Mouse (Mus musculus): ENCODE results near the gene Phgdh.

- TF ChIP-seq POLR2A (IDR thresholded peaks at IDR 0.05; ENCODE audit: insufficient read length, low read depth) (no peak), MYOD1 (IDR thresholded peaks at IDR 0.05; ENCODE audit: control insufficient read depth in 1 of 3, insufficient read length in 2 of 3, low read depth in 2 of 3) (no peak), SRF (IDR thresholded peaks at IDR 0.05; ENCODE audit: control insufficient read depth, insufficient read length, low read depth) (no peak), TCF3 (IDR thresholded peaks at IDR 0.05; ENCODE audit: insufficient read length, low read depth) (no peak), MAX (IDR thresholded peaks at IDR 0.05; ENCODE audit: low read depth) (no peak), USF1 (IDR thresholded peaks at IDR 0.05; ENCODE audit: low read depth) (no peak)
Measured at GRCm38 (mm10) chr3:98317143-98317542, 22.6 kb downstream of the Phgdh start.
